Mouse (Mus musculus) ovary, postnatal 36 days (tissue): ENCODE results near the gene Gcm2.

Experiments
- DNase-seq: peaks from one replicate; pipeline ENCODE4 v3.0.0; 2022; ENCODE audit warnings: low spot score, mixed read lengths

The Gcm2 gene

GRCm38 (mm10) chr13:41110935-41111334 lies at the start of gene Gcm2:
Gcm2 (minus strand) TSS chr13:41111035.
- no peak for DNase-seq

GRCm38 (mm10) chr13:41158426-41158825 lies 47.6 kb upstream of the Gcm2 start:
- DNase-seq: no peak

- no peak for DNase-seq
Measured at GRCm38 (mm10) chr13:41153146-41153545, 42.3 kb upstream of the Gcm2 start.

- DNase-seq: peak; percentile 11
Measured at GRCm38 (mm10) chr13:41146271-41146670, 35.4 kb upstream of the Gcm2 start.

- DNase-seq: no peak
Measured at GRCm38 (mm10) chr13:41145433-41145970, 34.7 kb upstream of the Gcm2 start.

- peak; percentile 64 for DNase-seq
Measured at GRCm38 (mm10) chr13:41134901-41135300, 24.1 kb upstream of the Gcm2 start.

- DNase-seq: no peak
Measured at GRCm38 (mm10) chr13:41129061-41129460, 18.2 kb upstream of the Gcm2 start.

GRCm38 (mm10) chr13:41128326-41128725 lies 17.5 kb upstream of the Gcm2 start:
- no peak for DNase-seq

- no peak for DNase-seq
Measured at GRCm38 (mm10) chr13:41123666-41124225, 12.9 kb upstream of the Gcm2 start.

GRCm38 (mm10) chr13:41119152-41119945 lies 8.5 kb upstream of the Gcm2 start:
- no peak for DNase-seq

GRCm38 (mm10) chr13:41113940-41114339 lies 3.1 kb upstream of the Gcm2 start, which contains the start of gene Sycp2l:
Sycp2l (plus strand) TSS chr13:41114307.
- no peak for DNase-seq

- no peak for DNase-seq
Measured at GRCm38 (mm10) chr13:41105541-41105940, 5.3 kb downstream of the Gcm2 start.

- no peak for DNase-seq
Measured at GRCm38 (mm10) chr13:41103841-41104525, 6.9 kb downstream of the Gcm2 start.

GRCm38 (mm10) chr13:41100031-41100430 lies 10.8 kb downstream of the Gcm2 start:
- no peak for DNase-seq

GRCm38 (mm10) chr13:41098325-41098724 lies 12.5 kb downstream of the Gcm2 start:
- DNase-seq: no peak

- no peak for DNase-seq
Measured at GRCm38 (mm10) chr13:41097324-41098058, 13.3 kb downstream of the Gcm2 start.

- no peak for DNase-seq
Measured at GRCm38 (mm10) chr13:41094160-41094559, 16.7 kb downstream of the Gcm2 start.

- no peak for DNase-seq
Measured at GRCm38 (mm10) chr13:41091271-41091670, 19.6 kb downstream of the Gcm2 start.

GRCm38 (mm10) chr13:41088746-41089145 lies 22.1 kb downstream of the Gcm2 start:
- no peak for DNase-seq

- DNase-seq: no peak
Measured at GRCm38 (mm10) chr13:41085140-41085539, 25.7 kb downstream of the Gcm2 start.

- DNase-seq: no peak
Measured at GRCm38 (mm10) chr13:41084521-41084920, 26.3 kb downstream of the Gcm2 start.

- DNase-seq: no peak
Measured at GRCm38 (mm10) chr13:41080700-41081099, 30.1 kb downstream of the Gcm2 start.
